Mouse (Mus musculus): Measurements from ENCODE around the gene P3h3. TPM values are rescaled to one million over a fixed set of nuclear protein-coding genes. Genes with fewer than 3 reads are reported as not detected.
"Not testable (repeated sequence)": the region's sequence is repeated elsewhere in the genome, so short reads cannot be mapped to it uniquely, and the experiment has no call there.

The P3h3 gene
- 10 to 100 TPM; 32.2 to 51.8 (median 36.4) TPM for total RNA-seq (2022)

DNA sequence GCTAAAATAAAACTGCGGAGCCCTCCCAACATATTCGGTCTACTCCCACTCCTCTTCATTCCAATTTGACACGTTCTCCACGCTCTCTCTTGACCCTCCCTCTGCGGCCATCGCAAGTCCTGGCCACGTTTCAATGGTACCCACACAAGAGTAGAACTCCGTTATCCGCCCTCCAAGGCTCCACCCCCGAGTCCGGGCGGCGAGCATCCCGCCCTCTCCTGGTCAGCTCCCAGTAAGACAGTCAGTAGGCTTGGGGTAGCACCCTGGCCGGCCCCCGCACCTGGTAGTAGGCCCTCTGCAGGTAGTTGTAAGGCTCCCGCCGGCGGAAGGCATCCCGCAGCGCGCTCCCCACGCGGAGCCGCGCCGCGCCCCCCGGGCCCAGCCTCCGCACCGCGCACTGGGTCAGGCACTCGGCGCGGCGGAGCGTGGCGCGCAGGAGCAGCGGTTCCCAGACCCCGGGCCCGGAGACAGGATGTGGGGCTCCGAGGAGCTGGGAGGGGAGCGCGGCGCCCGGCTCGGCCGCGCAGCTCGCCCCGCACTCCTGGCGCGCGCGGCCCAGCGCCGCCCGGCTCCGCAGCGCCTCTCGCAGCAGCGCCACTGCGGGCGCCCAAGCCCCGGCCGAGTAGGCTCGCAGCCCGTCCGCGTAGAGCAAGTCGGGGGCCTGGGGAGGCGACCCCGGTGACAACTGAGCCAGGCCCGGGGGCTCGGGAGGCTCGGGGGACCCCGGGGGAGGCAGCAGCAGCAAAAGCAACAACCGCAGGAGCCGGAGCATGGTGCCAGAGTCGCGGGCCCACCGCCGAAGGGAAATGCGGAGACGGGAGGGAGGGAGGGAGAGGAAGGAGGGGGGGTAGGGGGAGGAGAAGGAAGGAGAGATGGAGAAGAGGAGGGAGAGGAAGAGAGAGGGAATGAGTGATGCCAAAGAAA lies at the start of gene P3h3:
Gene P3h3, minus strand, starts transcription at position 837 of the 924 bp plus-strand sequence.
- DNase-seq (ENCODE audit: low spot score in 2 of 2): peak; percentile 81 to 84

DNA sequence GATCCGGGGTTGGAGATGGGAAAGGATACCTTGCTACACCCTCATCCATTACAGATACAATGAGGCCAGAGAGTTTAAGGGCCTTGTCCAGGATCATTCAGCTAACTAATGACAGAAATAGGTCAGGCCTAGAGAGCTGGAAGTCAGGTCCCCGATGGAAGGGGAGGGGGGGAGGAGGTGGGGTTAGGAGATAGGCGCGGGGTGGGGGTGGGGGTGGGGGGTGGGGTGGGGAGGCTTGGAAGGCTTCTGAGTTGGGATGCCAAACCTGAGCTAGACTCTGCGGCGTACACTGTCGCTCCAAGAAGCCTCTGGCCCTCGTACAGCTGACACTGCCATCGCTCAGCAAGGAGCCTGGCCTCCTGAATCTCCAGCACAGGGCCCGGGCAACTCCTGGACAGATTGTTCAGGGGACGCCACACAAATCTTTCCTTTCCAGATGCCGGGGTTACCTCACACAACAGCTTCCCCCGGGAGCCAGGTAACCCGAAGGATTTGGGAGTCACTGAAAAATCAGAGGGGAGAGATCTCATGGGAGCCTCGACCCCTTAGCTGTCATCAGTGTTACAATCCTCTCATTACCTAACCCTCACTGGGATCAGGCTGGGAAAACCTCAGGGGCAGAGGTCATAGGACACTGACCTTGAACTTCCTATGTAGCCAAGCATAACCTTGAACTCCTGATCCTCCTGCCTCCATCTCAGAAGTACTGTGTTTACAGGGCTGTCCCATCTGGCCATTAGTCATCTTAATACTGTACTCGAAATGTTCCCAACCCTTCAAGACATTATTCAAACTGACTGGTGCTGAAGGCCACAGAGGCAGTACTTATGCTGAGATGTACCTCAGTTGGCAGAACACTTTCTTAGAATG lies 47.7 kb upstream of the P3h3 start:
- DNase-seq (ENCODE audit: low spot score in 2 of 2): no peak

DNA sequence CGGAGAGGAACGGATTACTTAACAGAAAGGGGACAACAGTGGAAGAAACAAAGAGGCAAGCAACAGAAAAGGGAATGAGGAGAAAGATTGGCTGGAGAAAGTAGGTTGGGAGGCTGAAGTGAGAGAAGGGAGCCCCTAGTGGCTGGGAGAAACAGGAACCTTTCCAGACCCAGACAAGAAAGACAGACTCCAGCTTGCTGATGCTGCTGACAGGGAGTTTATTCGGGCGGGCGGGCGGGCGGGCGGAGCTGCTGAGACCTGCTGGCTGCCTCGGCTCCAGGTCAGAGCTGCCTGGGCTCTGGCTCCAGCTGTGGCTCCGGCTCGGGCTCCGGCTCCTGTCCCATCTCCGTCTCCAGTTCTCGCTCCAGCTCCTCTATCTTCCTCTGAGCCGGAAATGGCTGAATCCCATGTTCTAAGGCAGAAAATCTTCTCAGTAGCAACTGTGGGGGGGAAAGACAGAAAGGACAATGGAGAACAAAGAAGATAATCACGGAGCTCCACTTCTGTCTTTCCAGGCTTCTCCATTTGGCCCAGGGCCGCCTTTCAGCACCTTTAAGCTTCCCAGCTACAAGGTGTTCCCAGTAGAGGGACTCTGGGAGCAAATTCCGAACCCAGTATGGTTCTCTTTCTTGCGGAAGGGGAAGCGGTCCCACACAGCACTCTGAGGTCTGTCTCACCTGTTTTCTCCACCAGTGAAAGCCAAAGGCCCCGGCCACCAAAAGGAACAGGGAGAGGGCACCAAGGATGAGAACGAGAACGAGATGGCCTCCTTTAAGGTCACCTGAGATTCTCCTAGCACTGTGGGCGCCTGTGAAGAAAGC lies 46.8 kb upstream of the P3h3 start:
- DNase-seq (ENCODE audit: low spot score in 2 of 2): peak; percentile 75 to 77

DNA sequence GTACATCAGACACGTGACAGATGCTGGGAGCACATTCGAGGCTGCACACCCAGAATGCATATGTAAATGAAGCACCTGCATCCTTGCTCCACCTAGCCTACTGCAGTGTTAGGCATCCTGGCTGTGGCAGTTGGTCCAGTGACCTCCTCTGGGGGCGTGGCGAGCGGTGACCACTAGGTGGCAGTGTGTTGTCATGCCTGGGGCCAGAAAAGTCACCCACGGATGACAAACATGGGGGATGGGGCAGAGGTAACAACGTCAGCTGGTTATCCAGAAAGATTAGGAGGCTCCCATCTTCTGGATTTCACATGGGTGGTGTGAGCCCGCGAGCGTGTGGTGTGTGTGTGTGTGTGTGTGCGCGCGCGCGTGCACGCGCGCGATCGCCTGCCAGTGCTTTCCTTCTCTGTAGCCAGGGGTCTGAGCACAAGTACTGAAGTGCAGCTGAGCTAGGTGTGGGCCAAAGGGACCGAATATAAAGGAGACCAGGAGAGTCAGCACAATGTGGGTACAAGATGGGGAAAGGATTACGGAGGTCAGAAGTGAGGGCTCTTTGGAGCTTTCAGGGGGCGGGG lies 46.1 kb upstream of the P3h3 start:
- peak; percentile 88 to 93 for DNase-seq (ENCODE audit: low spot score in 2 of 2)

DNA sequence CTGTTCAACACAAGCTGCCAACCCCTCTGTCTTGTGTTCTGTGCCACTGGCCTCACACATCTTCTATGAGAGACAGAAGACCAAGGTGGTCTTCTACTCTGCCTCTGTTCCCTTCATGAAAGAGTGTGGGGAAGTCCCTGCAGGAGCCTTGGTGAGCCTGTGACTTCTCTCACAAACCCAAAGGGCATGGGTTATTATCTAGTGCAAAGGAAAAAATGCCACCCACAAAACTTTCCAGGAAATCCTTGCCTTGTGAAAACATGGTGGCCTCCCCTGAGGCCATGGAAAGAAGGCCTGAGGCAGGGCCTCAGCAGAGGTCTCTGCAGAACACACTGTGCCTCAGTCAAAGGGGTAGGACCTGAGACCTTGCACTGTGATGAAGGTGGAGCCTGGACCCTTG lies 44.3 kb upstream of the P3h3 start:
- DNase-seq (ENCODE audit: low spot score in 2 of 2): no peak

DNA sequence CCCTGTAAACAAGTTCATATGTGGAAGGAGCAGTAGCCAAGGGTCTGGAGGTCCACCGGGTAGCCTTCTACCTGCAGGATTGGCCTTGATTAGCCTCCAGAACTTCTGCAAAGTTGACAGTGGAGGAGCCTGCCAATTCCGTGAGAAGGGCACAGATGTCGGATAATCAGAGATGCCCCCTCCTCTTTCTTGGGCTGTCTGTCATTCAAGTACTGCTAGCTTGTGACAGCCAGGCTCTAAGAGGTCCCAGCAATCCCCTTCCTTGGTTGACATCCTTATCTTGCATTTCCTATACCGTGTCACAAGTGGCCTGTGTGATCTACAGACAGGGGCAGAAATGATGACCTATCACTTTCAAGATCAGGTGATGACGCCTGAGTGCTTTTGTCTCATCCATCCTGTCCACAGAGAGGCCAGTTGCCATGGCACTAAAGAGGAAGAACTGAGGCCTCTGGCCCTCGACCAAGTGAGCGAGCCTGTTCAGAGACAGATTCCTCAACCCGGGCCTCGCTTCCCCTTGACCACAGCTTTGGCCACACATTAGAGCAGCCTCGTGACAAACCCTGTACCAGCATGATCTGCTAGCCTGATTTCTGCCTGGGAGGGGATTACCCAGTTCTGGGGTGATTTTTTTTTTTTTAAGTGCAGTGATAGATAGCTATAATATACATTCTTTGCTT lies 43.4 kb upstream of the P3h3 start:
- DNase-seq (ENCODE audit: low spot score in 2 of 2): no peak

DNA sequence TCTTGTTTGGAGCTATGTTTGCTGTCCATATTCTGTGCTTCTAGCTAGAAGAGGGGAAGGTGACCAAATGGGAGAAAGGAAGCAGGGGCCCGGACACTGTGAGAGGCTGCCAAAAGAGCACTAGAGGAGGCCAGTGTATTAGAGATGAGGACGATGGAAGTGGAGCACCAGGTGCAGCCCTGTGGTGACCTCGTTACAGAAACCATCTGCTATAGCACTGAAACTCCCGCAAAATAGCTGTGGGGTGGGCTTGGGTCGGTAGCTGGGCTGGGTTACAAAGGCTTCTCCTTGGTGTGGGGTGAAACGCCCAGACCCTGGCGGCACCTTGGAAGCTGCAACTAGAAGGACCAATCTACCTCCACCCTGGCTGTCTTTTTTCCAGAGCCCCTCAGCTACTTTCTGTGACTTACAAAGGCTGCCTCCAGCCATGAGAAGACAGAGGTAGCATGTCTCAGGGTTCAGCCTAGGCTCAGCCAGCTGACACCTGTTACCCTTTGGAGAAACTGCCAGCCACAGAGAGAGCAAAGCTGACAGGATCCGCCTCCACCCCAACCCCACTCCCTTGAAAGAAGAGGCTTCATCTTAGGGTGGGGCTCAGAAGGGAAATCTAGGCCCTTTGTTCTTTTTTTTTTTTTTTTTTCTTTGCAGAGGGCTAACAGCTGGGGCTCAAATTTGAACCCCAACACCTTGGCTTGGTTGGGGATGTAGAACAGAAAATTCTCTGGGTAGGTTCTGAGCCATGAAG lies 42.7 kb upstream of the P3h3 start:
- DNase-seq (ENCODE audit: low spot score in 2 of 2): no peak

DNA sequence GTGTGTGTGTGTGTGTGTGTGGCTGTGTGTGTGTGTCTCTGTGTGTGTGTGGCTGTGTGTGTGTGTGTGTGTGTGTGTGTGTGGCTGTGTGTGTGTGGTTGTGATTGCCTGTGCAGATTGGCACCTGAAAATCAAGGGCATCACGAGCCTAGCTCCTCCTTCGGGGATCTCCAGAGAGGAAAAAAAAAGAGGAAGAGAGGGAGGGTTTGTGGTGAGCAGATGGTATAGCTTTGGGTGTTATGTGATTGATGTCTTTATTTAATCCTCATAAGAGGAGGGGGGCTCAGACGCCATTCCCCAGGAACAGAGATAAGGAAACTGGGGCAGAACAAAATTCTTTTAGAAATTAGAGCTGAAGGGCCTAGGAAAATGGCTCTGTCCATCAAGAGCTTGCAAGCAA lies 40.8 kb upstream of the P3h3 start:
- no peak for DNase-seq (ENCODE audit: low spot score in 2 of 2)

DNA sequence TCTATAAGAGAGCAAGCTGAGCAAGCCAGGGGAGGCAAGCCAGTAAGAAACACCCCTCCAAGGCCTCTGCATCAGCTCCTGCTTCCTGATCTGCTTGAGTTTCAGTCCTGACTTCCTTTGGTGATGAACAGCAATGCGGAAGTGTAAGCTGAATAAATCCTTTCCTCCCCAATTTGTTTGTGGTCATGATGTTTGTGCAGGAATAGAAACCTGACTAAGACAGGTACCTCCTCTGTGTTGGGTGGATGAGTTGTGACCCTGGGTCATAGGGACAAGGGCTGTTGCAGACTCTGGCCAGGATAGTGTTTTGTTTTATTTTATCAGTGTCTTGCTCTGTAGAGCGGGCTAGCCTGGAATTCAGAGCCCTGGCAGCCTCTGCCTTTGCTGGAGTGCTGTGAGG lies 36.6 kb upstream of the P3h3 start:
- DNase-seq (ENCODE audit: low spot score in 2 of 2): not testable (repeated sequence)

DNA sequence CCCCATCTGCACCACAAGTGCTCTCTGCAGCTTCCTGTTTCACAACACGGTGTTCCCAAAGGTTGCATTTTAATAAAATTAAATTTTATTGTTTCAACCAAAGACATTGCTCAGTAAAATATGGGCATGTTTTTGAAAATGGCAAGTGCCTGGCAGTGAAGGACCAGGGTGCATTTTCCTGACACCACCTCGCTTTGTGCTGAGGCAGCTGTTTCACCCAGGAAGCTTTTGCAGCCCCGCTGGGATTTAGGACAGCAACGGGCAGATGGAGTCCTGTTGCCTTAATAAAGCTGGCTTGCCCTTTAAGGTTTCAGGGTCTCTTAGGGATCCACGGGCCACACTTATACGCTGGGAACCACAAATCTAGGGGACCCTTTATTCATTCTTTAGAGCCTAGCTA lies 33.4 kb upstream of the P3h3 start:
- DNase-seq (ENCODE audit: low spot score in 2 of 2): no peak

DNA sequence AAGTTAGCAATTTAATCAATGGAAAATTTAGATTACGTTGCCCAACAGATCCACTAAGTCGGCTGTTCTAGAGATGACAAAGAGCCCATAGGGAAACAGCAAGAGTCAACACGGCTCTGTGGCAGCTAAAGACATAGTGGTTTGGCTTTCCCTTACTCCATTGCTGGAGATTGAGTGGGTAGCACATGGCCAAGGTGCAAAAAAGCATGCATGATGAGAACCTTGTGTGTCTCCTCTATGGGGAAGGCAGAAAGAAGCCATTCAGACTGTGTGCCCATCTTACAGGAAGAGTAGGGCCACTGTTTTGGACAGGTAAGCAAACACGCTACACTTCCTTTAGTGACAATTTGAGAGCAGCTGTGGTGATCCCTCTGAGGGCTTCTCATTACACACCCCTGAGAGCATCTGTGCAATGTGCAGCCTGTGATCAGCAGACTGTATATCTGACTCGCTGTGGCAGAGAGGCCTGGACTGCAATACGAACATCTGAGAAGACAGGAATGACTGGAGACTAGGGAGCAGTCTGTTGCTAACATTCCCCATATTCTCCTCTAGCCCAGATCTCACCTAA lies 31.1 kb upstream of the P3h3 start:
- DNase-seq (ENCODE audit: low spot score in 2 of 2): no peak

DNA sequence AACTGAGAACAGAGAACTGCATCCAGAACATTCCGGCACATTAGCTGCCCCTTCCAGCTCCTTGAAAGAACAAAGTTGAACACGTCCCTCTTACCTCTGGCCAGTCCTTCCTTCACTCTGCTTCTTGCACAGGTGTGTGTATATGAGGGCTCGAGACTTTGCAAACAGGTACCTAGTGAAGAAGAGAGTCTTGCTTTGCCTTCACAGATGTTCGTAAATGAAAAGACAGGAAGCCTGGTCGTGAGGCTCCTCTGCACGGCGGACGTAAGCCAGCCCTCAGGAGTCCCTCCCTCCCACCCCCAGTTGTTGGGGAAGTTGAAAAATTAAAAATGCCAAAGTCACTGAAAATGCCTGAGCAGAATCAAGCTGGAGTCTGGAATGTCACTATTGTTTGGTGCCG lies 30.4 kb upstream of the P3h3 start, which contains the start of gene Cd4:
Gene Cd4, minus strand, starts transcription at position 236 of the 400 bp plus-strand sequence.
- DNase-seq (ENCODE audit: low spot score in 2 of 2): no peak

DNA sequence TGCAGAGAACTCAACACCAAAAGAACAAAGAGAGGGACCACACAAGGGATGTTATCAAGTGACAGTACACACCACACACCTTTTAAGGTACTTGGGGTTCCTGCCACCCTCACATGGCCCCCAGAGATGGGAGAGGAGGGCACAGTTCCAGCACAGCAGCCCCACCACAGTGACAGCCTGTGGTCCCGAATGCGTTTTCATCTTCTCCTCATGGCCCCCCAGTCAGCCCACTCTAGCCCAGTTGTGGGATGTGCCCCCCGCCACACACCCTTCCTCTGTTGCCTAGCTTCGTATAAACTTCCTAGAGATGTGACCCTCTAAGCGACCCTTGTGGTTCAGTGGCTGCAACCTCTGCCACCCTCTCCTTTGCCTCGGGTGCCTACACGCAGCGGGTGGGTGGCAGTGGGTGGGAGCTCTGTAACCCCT lies 28.4 kb upstream of the P3h3 start:
- DNase-seq (ENCODE audit: low spot score in 2 of 2): no peak

DNA sequence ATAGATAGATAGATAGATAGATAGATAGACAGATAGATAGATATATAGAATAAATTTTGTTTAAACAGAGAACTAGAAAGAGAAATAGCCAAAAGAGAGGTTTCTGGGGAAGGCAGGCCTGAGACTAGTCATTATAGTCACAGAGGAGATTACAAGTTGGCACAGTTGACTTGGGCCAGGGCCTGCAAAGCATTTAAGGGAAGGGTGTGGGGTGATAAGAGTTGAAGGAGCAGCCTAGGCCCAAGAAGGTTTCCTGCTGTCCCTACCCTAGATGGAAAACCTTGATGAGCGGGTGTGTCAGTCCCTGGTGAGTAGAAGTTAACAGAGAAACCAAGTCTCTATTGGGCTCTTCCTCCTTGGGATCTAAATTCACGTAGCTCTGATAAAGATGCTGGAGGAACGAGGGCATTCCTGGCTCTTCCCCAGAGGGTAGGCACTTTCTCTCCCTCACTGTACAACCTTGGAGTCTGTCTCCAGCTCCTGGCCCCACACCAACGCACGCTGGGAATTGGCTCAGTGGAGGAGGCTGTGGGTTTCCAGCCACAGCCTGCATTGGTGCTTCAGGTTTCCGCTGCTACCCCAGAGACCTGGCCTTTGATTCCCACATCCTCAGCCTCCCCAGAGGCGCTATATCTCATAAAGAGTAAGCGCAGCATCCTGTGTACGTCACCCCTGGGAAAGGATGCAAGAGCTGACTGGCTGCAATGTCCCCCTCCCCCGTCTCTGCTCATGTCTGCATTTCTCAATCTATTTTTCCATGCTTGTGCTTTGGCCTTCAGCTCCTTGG lies 27.4 kb upstream of the P3h3 start:
- DNase-seq (ENCODE audit: low spot score in 2 of 2): no peak

DNA sequence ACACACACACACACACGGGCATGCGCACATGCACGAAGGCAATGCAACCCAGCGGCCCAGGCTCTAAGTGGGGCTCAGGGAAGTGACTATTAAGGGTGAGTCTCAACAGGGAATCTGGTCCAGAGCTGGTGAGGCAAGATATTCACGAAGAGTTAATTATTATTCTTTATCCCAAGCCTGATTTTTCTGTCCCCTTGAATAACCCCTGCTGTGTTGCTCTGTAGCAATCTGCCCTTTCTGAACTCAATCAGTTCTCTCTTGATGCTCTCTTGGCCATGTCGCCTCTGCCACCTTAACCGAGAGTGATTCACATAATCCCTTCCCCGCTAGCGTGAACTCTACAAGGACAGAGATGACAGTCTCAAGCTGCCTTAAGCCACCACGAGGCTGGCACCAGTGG lies 25.8 kb upstream of the P3h3 start:
- DNase-seq (ENCODE audit: low spot score in 2 of 2): no peak

DNA sequence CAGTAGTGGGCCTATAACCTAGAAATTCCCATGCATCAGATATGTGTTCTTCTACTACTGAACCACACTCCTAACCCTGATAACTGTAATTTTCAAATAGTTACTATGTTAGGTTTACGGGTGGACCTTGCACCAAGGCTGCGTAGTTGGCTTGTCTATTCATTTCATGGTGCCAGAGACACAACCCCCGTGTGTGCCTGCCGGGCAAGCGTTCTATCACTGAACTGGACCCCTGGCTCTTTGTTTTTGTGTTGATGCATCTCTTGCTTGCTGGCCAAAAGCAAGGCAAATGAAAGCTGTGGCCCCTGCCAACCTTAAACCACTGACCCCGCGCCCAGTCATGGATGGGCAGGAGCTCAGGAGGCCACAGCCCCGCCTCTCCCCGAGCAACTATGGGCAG lies 24.3 kb upstream of the P3h3 start:
- DNase-seq (ENCODE audit: low spot score in 2 of 2): no peak

DNA sequence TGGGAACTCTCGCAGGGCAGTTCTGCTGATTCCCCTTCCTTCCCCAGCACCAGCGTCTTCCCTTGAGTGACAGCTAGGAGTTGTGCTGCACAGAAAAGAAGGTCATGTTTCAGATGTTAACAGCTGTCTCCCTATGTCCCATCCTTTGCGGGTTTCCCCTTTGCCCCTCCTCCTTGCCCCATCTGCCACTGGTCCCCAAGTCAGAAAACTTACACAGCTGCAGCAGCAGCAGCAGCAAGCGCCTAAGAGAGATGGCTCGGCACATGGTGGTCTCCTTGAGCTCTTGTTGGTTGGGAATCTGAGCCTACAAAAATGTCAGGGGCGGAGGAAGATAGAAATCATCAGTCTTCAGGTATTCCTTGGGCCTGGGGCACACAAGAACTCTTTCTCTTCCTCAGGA lies 21.8 kb upstream of the P3h3 start:
- DNase-seq (ENCODE audit: low spot score in 2 of 2): no peak

DNA sequence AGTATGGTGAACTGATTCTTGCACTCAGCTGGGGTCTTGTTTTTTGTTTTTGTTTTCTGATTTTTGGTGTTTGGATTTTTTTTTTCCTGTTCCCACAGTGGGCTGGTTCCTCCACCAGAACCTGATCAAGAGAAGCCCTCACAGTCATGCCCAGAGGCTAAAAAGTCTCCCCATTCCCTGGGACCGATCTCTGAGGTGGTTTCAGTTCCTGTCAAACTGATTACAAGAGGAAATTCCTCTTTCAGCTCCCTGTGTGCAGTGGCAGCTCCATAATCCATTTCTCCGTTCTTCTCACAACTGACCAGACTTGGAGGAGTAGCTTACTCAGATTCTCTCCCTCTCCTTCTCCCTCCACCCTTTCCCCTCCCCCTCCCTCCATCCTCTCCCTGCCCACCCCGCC lies 16.8 kb upstream of the P3h3 start:
- DNase-seq (ENCODE audit: low spot score in 2 of 2): no peak

DNA sequence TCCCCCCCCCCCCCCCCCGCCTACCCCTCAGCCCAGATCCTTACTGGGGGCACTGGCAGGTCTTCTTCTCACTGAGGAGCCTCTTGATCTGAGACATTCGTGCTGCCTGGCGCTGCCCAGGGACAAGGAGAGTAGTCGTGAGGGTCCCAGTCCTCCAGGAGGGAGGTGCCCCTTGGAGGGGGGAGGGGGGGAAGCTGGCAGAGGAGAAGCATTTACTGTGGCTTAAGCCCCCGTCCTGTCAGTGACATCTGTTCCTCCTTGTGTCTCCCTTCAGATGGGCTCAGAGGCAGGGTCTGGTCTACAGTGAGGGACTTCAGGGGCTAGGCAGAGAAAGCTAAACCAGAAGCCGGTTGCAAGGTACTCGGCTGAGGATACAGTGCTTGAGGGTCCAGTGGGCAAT lies 9.0 kb upstream of the P3h3 start:
- DNase-seq (ENCODE audit: low spot score in 2 of 2): no peak
